Mouse (Mus musculus) MEL (cell line): ENCODE measurements around the gene Calm5. TPM values are rescaled to one million over a fixed set of nuclear protein-coding genes. Genes with fewer than 3 reads are reported as not detected.

Experiments
- DNase-seq: peaks from one replicate; pipeline ENCODE4 v3.0.0; 2011; ENCODE audit warnings: low read depth, low spot score
- H3K27ac ChIP-seq: 2 replicates; pipeline ENCODE4 v1.5.1; 2012; ENCODE audit warnings: low read depth, mild to moderate bottlenecking, control low read depth, low read length, moderate library complexity; ENCODE audit not compliant: control insufficient read depth
- H3K27me3 ChIP-seq, 2 experiments: fragments of 150-350 bp in 1 of 2; sonication (generic) in 1 of 2; 2 replicates each; pipeline ENCODE4 v1.6.1; 2012; ENCODE audit warnings: low read length in 2 of 2, mild to moderate bottlenecking in 2 of 2, improper control_type of control experiment in 1 of 2, moderate library complexity in 1 of 2; ENCODE audit not compliant: insufficient read depth in 2 of 2, control insufficient read depth in 1 of 2
- H3K36me3 ChIP-seq, 2 experiments: 2 replicates each; pipeline ENCODE4 v1.6.1; 2012 to 2014; ENCODE audit warnings: low read length in 2 of 2, improper control_type of control experiment in 1 of 2, inconsistent platforms in 1 of 2, mild to moderate bottlenecking in 1 of 2; ENCODE audit not compliant: insufficient read depth in 2 of 2, control insufficient read depth in 1 of 2
- H3K4me1 ChIP-seq, 2 experiments: fragments of 150-350 bp in 1 of 2; sonication (generic) in 1 of 2; 2 replicates each; pipeline ENCODE4 v1.6.1; 2012; ENCODE audit warnings: low read length in 2 of 2, improper control_type of control experiment in 1 of 2, mild to moderate bottlenecking in 1 of 2; ENCODE audit not compliant: insufficient read depth in 2 of 2, control insufficient read depth in 1 of 2
- H3K4me3 ChIP-seq, 2 experiments: fragments of 150-350 bp in 1 of 2; sonication (generic) in 1 of 2; 2 replicates each; pipeline ENCODE4 v1.5.1; 2012; ENCODE audit warnings: low read depth in 2 of 2, low read length in 2 of 2, mild to moderate bottlenecking in 2 of 2, moderate library complexity in 2 of 2, control low read depth in 1 of 2, improper control_type of control experiment in 1 of 2; ENCODE audit not compliant: control insufficient read depth in 1 of 2, insufficient read depth in 1 of 2
- H3K79me2 ChIP-seq: 2 replicates; pipeline ENCODE4 v1.6.1; 2012; ENCODE audit warnings: mild to moderate bottlenecking, low read length, moderate library complexity; ENCODE audit not compliant: control insufficient read depth, poor library complexity, insufficient read depth
- H3K9ac ChIP-seq: 2 replicates; pipeline ENCODE4 v1.6.1; 2012; ENCODE audit warnings: low read depth, mild to moderate bottlenecking, control low read depth, low read length, moderate library complexity; ENCODE audit not compliant: control insufficient read depth, poor library complexity, severe bottlenecking
- H3K9me3 ChIP-seq: fragments of 150-350 bp; sonication (generic); replicated peaks from 2 replicates; pipeline ENCODE4 v1.6.1; 2012; ENCODE audit warnings: mild to moderate bottlenecking, low read length, improper control_type of control experiment, moderate library complexity; ENCODE audit not compliant: insufficient read depth
- BHLHE40 ChIP-seq: IDR thresholded peaks from 2 replicates; pipeline ENCODE4 v1.6.1; 2012; ENCODE audit warnings: low read depth, mild to moderate bottlenecking, inconsistent platforms, low read length, improper control_type of control experiment, borderline replicate concordance
- CHD1 ChIP-seq: IDR thresholded peaks from 2 replicates; pipeline ENCODE4 v1.6.1; 2012; ENCODE audit warnings: low read depth, mild to moderate bottlenecking, inconsistent platforms, low read length, improper control_type of control experiment
- CHD2 ChIP-seq: IDR thresholded peaks from 2 replicates; pipeline ENCODE4 v1.6.1; 2011; ENCODE audit warnings: low read length, improper control_type of control experiment
- CTCF ChIP-seq, 3 experiments: IDR thresholded peaks in 2 of 3; conservative IDR thresholded peaks in 1 of 3; 2 replicates each; pipeline ENCODE4 v1.5.1; 2011 to 2012; ENCODE audit warnings: low read length in 3 of 3, low read depth in 2 of 3, mild to moderate bottlenecking in 2 of 3, improper control_type of control experiment in 1 of 3, inconsistent platforms in 1 of 3, mixed read lengths in 1 of 3, moderate library complexity in 1 of 3; ENCODE audit not compliant: control insufficient read depth in 1 of 3, insufficient read depth in 1 of 3, poor library complexity in 1 of 3, severe bottlenecking in 1 of 3
- EP300 ChIP-seq, 2 experiments: IDR thresholded peaks; 2 replicates each; pipeline ENCODE4 v1.6.1; 2011; ENCODE audit warnings: improper control_type of control experiment in 2 of 2, low read length in 2 of 2, low read depth in 1 of 2, mild to moderate bottlenecking in 1 of 2
- ETS1 ChIP-seq: IDR thresholded peaks from 2 replicates; pipeline ENCODE4 v1.6.1; 2012; ENCODE audit warnings: low read depth, mild to moderate bottlenecking, inconsistent platforms, low read length, improper control_type of control experiment, moderate library complexity
- GABPA ChIP-seq: IDR thresholded peaks from 2 replicates; pipeline ENCODE4 v1.6.1; 2012; ENCODE audit warnings: low read depth, mild to moderate bottlenecking, inconsistent platforms, low read length, improper control_type of control experiment, moderate library complexity
- JUND ChIP-seq: IDR thresholded peaks from 2 replicates; pipeline ENCODE4 v1.6.1; 2011; ENCODE audit warnings: low read depth, mild to moderate bottlenecking, improper control_type of control experiment, low read length
- MAFK ChIP-seq: IDR thresholded peaks from 2 replicates; pipeline ENCODE4 v1.6.1; 2011; ENCODE audit warnings: low read depth, mild to moderate bottlenecking, low read length, improper control_type of control experiment, borderline replicate concordance
- MAX ChIP-seq: IDR thresholded peaks from 2 replicates; pipeline ENCODE4 v1.6.1; 2011; ENCODE audit warnings: low read length, improper control_type of control experiment
- MEF2A ChIP-seq: IDR thresholded peaks from 2 replicates; pipeline ENCODE4 v1.6.1; 2014; ENCODE audit warnings: low read depth, mild to moderate bottlenecking, inconsistent platforms, low read length, improper control_type of control experiment; ENCODE audit not compliant: poor library complexity, insufficient replicate concordance, severe bottlenecking; ENCODE audit errors: extremely low read depth
- MXI1 ChIP-seq: IDR thresholded peaks from 2 replicates; pipeline ENCODE4 v1.6.1; 2011; ENCODE audit warnings: mild to moderate bottlenecking, low read depth, low read length, improper control_type of control experiment
- MYB ChIP-seq: IDR thresholded peaks from 2 replicates; pipeline ENCODE4 v1.6.1; 2011; ENCODE audit warnings: mild to moderate bottlenecking, low read depth, low read length, improper control_type of control experiment
- NELFE ChIP-seq: IDR thresholded peaks from 2 replicates; pipeline ENCODE4 v1.6.1; 2011; ENCODE audit warnings: low read depth, low read length, improper control_type of control experiment
- NRF1 ChIP-seq: IDR thresholded peaks from 2 replicates; pipeline ENCODE4 v1.6.1; 2014; ENCODE audit warnings: low read depth, mild to moderate bottlenecking, inconsistent platforms, low read length, improper control_type of control experiment, moderate library complexity; ENCODE audit not compliant: poor library complexity, insufficient read depth, severe bottlenecking
- POLR2AphosphoS2 ChIP-seq: IDR thresholded peaks from 2 replicates; pipeline ENCODE4 v1.6.1; 2011; ENCODE audit warnings: low read length, improper control_type of control experiment
- POLR2AphosphoS5 ChIP-seq: IDR thresholded peaks from 2 replicates; pipeline ENCODE4 v1.6.1; 2012; ENCODE audit warnings: low read depth, borderline replicate concordance, mild to moderate bottlenecking, inconsistent platforms, low read length, moderate library complexity, mixed read lengths
- RAD21 ChIP-seq: IDR thresholded peaks from 2 replicates; pipeline ENCODE4 v1.6.1; 2011; ENCODE audit warnings: mild to moderate bottlenecking, low read depth, low read length, improper control_type of control experiment
- RCOR1 ChIP-seq: IDR thresholded peaks from 2 replicates; pipeline ENCODE4 v1.6.1; 2012; ENCODE audit warnings: low read depth, mild to moderate bottlenecking, inconsistent platforms, low read length, improper control_type of control experiment
- SIN3A ChIP-seq: IDR thresholded peaks from 2 replicates; pipeline ENCODE4 v1.6.1; 2012; ENCODE audit warnings: low read length, improper control_type of control experiment, inconsistent platforms
- SMC3 ChIP-seq: IDR thresholded peaks from 2 replicates; pipeline ENCODE4 v1.6.1; 2011; ENCODE audit warnings: low read depth, low read length, improper control_type of control experiment
- TAL1 ChIP-seq: IDR thresholded peaks from 2 replicates; pipeline ENCODE4 v1.6.1; 2012; ENCODE audit warnings: mild to moderate bottlenecking, inconsistent platforms, low read length, moderate library complexity, mixed read lengths
- TBP ChIP-seq: IDR thresholded peaks from 2 replicates; pipeline ENCODE4 v1.8.0; 2011; ENCODE audit warnings: low read depth, low read length, improper control_type of control experiment
- ZC3H11A ChIP-seq: IDR thresholded peaks from 2 replicates; pipeline ENCODE4 v1.6.1; 2012; ENCODE audit warnings: low read depth, mild to moderate bottlenecking, inconsistent platforms, low read length, improper control_type of control experiment
- ZNF384 ChIP-seq: IDR thresholded peaks from 2 replicates; pipeline ENCODE4 v1.6.1; 2012; ENCODE audit warnings: low read depth, mild to moderate bottlenecking, inconsistent platforms, low read length, improper control_type of control experiment
- polyA plus RNA-seq, 2 experiments: library from polyadenylated mRNA; stranded (reverse) in 1 of 2; unstranded in 1 of 2; fragments of >175 nt in 1 of 2; fragments of >200 nt in 1 of 2; gene quantifications; 2 replicates each; pipeline versions ENCODE4 v1.2.1 to v1.2.4; 2012; ENCODE audit warnings: low replicate concordance in 2 of 2, low read depth in 1 of 2; ENCODE audit not compliant: insufficient read length in 2 of 2, insufficient read depth in 1 of 2, missing spikeins in 1 of 2
- total RNA-seq: library from RNA; depleted of rRNA; stranded (reverse); fragments of 300-350 nt; gene quantifications from 2 replicates; pipeline ENCODE4 v1.2.3, GENCODE M21; 2012

The Calm5 gene
- total and polyA plus RNA-seq, 3 experiments: not detected

- H3K36me3 ChIP-seq: no peaks in the 10 kb centered on the region
- no peak for TF ChIP-seq RAD21
- TF ChIP-seq SIN3A: no peak
- TF ChIP-seq RCOR1: no peak
- TF ChIP-seq NELFE: no peak
- TF ChIP-seq JUND: no peak
- no peak for TF ChIP-seq ETS1
- no peak for TF ChIP-seq MYB
- no peak for TF ChIP-seq MEF2A
- TF ChIP-seq GABPA: no peak
- TF ChIP-seq POLR2AphosphoS5: no peak
- no peak for TF ChIP-seq BHLHE40
- TF ChIP-seq MXI1: no peak
- TF ChIP-seq MAFK: no peak
- no peak for TF ChIP-seq TAL1
- TF ChIP-seq SMC3: no peak
- no peak for TF ChIP-seq ZC3H11A
- no peak for TF ChIP-seq CHD1
- TF ChIP-seq MAX: no peak
- no peak for TF ChIP-seq CHD2
- H3K9ac ChIP-seq: no peak overlapping the region
- no peaks in the 10 kb centered on the region; a peak in 1 of 4 replicates for H3K4me1 ChIP-seq
- no peaks in the 10 kb centered on the region for H3K79me2 ChIP-seq
- no peak overlapping the region for H3K4me3 ChIP-seq
- no peak for DNase-seq
- H3K9me3 ChIP-seq: no peaks in the 10 kb centered on the region
- no peak overlapping the region for H3K27ac ChIP-seq
- no peaks in the 10 kb centered on the region for H3K27me3 ChIP-seq
These were observed 35.3 kb upstream of the Calm5 start for GRCm38 (mm10) chr13:3818740-3819076.

GRCm38 (mm10) chr13:3822105-3822504 is 31.9 kb upstream of the Calm5 start:
- Histone ChIP-seq H3K9ac (no peak overlapping the region), H3K27ac (no peak overlapping the region), H3K79me2 (no peaks in the 10 kb centered on the region), H3K36me3 (peaks cover 0 to 4% of the 10 kb centered on the region in 2 experiments; a peak in 1 of 4 replicates), H3K27me3 (no peaks in the 10 kb centered on the region), H3K4me3 (no peak overlapping the region), H3K9me3 (no peaks in the 10 kb centered on the region), H3K4me1 (peaks cover 0 to 2% of the 10 kb centered on the region in 2 experiments; a peak in 2 of 4 replicates)
- DNase-seq: no peak
- TF ChIP-seq GABPA (no peak), NRF1 (no peak), CHD1 (no peak), EP300 (IDR thresholded peaks at IDR 0.05; ENCODE audit: low read depth in 1 of 2, low read length in 2 of 2) (no peak), NELFE (no peak), TBP (no peak), CTCF (IDR thresholded peaks at IDR 0.05 in 2 of 3, conservative IDR thresholded peaks at IDR 0.05 in 1 of 3; ENCODE audit: control insufficient read depth in 1 of 3, insufficient read depth in 1 of 3, low read depth in 2 of 3, low read length in 3 of 3, poor library complexity in 1 of 3, severe bottlenecking in 1 of 3) (no peak), ZNF384 (no peak), POLR2AphosphoS2 (no peak), CHD2 (no peak), MXI1 (no peak), RAD21 (no peak)
